Mouse (Mus musculus) left cerebral cortex, adult 2 months (tissue): ENCODE measurements around the gene Ndufab1. TPM values are rescaled to one million over a fixed set of nuclear protein-coding genes. Genes with fewer than 3 reads are reported as not detected.
"Not testable (repeated sequence)": the region's sequence is repeated elsewhere in the genome, so short reads cannot be mapped to it uniquely, and the experiment has no call there.

ENCODE experiments used
- DNase-seq, 2 experiments: peaks; one replicate each; pipeline ENCODE4 v3.0.0; 2021 to 2022; ENCODE audit warnings: low spot score in 2 of 2, mixed read lengths in 1 of 2; ENCODE audit errors: extremely low spot score in 1 of 2
- H3K27ac ChIP-seq: fragments of 200-600 bp; 2 replicates; pipeline ENCODE4 v1.8.1; 2022
- H3K4me3 ChIP-seq: fragments of 200-600 bp; 2 replicates; pipeline ENCODE4 v1.8.1; 2022
- CTCF ChIP-seq: fragments of 200-600 bp; IDR thresholded peaks from 2 replicates; pipeline ENCODE4 v1.8.1; 2022; ENCODE audit warnings: antibody characterized with exemption, mild to moderate bottlenecking, moderate library complexity
- intact Hi-C: fragments of 180-260 bp; cut with DNase I; formaldehyde crosslinking; loops from one replicate; pipeline ENCODE4 v1.15.1; 2025
- long read RNA-seq, 2 experiments: library from polyadenylated mRNA; stranded (forward); transcript quantifications; one replicate each; pipeline ENCODE4 v2.0.0; 2021; ENCODE audit warnings: borderline mapping rate in 2 of 2
- total RNA-seq, 2 experiments: library from RNA; stranded (reverse); gene quantifications; 2 replicates each; pipeline ENCODE4 v1.2.3; 2021

Gene Ndufab1
- total RNA-seq, result 100 to 1,000 TPM; 260 to 276 TPM
- long read RNA-seq, experiment 1, transcript Ndufab1-201 (5 exons, 3,479 nt), result minor isoform, 5 of 116 reads
- long read RNA-seq, experiment 1, transcript Ndufab1-203 (5 exons, 1,416 nt), result major isoform, 96 of 116 reads
- long read RNA-seq, experiment 1, partial matches to known transcripts, result 0 of 116 reads
- long read RNA-seq, experiment 1, other reads (novel, unspliced or antisense), result 15 of 116 reads
- long read RNA-seq, experiment 2, transcript Ndufab1-201 (5 exons, 3,479 nt), result minor isoform, 8 of 83 reads
- long read RNA-seq, experiment 2, transcript Ndufab1-203 (5 exons, 1,416 nt), result major isoform, 59 of 83 reads
- long read RNA-seq, experiment 2, partial matches to known transcripts, result 3 of 83 reads
- long read RNA-seq, experiment 2, other reads (novel, unspliced or antisense), result 13 of 83 reads

GRCm38 (mm10) chr7:122101747-122102244 lies at the start of gene Ndufab1:
Gene Ndufab1, minus strand, starts transcription at chr7:122101886.
- peak; percentile 88 to 89 for DNase-seq
- Histone ChIP-seq H3K27ac (peak within 1 kb of the TSS; percentile 91), H3K4me3 (peak within 1 kb of the TSS; percentile 83)
- intact Hi-C loops, result no loop called here
- TF ChIP-seq CTCF, result peak; percentile 87

- DNase-seq, result no peak
- intact Hi-C loops, result no loop called here
- Histone ChIP-seq H3K27ac (no peak overlapping the region), H3K4me3 (no peak overlapping the region)
- TF ChIP-seq CTCF, result no peak
These were observed 39.3 kb upstream of the Ndufab1 start for GRCm38 (mm10) chr7:122140991-122141390.

- Histone ChIP-seq H3K4me3 (no peak overlapping the region), H3K27ac (no peak overlapping the region)
- no peak for TF ChIP-seq CTCF
- DNase-seq, result no peak
- intact Hi-C loops, result no loop called here
These were observed 36.5 kb upstream of the Ndufab1 start for GRCm38 (mm10) chr7:122138190-122138589.

- intact Hi-C loops, result no loop called here
- TF ChIP-seq CTCF, result no peak
- Histone ChIP-seq H3K27ac (no peak overlapping the region), H3K4me3 (no peak overlapping the region)
- no peak for DNase-seq
These were observed 35.4 kb upstream of the Ndufab1 start for GRCm38 (mm10) chr7:122137071-122137470.

- no peak overlapping the region for H3K4me3 ChIP-seq
- intact Hi-C loops, result no loop called here
- DNase-seq, result no peak
- peak; percentile 43 for TF ChIP-seq CTCF
- H3K27ac ChIP-seq, result no peak overlapping the region
These were observed 33.4 kb upstream of the Ndufab1 start for GRCm38 (mm10) chr7:122135070-122135469.

- Histone ChIP-seq H3K27ac (peak overlapping the region; percentile 89), H3K4me3 (peak overlapping the region; percentile 99)
- no peak for TF ChIP-seq CTCF
- intact Hi-C loops, result no loop called here
- DNase-seq, result no peak
These were observed 31.6 kb upstream of the Ndufab1 start for GRCm38 (mm10) chr7:122133338-122133625.

GRCm38 (mm10) chr7:122132497-122133337 lies 31.0 kb upstream of the Ndufab1 start, which contains the start of the genes Palb2 and Dctn5:
Gene Palb2, minus strand, starts transcription at chr7:122132985.
Gene Dctn5, plus strand, starts transcription at chr7:122133041.
- Histone ChIP-seq H3K27ac (peak within 1 kb of the TSS; percentile 89), H3K4me3 (peak within 1 kb of the TSS; percentile 99)
- intact Hi-C loops, result no loop called here
- peak; percentile 96 to 99 for DNase-seq
- no peak for TF ChIP-seq CTCF

GRCm38 (mm10) chr7:122131834-122132233 lies 30.1 kb upstream of the Ndufab1 start:
- Histone ChIP-seq H3K27ac (no peak overlapping the region), H3K4me3 (no peak overlapping the region)
- DNase-seq, result no peak
- no peak for TF ChIP-seq CTCF
- intact Hi-C loops, result no loop called here

GRCm38 (mm10) chr7:122126946-122127345 lies 25.3 kb upstream of the Ndufab1 start:
- no peak for DNase-seq
- Histone ChIP-seq H3K4me3 (no peak overlapping the region), H3K27ac (no peak overlapping the region)
- no peak for TF ChIP-seq CTCF
- intact Hi-C loops, result no loop called here

- no peak for DNase-seq
- H3K4me3 ChIP-seq, result no peak overlapping the region
- intact Hi-C loops, result no loop called here
- H3K27ac ChIP-seq, result no peak overlapping the region
- peak; percentile 9 for TF ChIP-seq CTCF
These were observed 23.9 kb upstream of the Ndufab1 start for GRCm38 (mm10) chr7:122125636-122126035.

GRCm38 (mm10) chr7:122123518-122123917 lies 21.8 kb upstream of the Ndufab1 start:
- DNase-seq, result no peak
- Histone ChIP-seq H3K27ac (no peak overlapping the region), H3K4me3 (no peak overlapping the region)
- intact Hi-C loops, result no loop called here
- TF ChIP-seq CTCF, result no peak

GRCm38 (mm10) chr7:122108206-122108605 lies 6.5 kb upstream of the Ndufab1 start:
- DNase-seq, result no peak
- intact Hi-C loops, result no loop called here
- no peak for TF ChIP-seq CTCF
- no peak overlapping the region for H3K27ac ChIP-seq
- H3K4me3 ChIP-seq, result no peak overlapping the region

- peak overlapping the region; percentile 91 for H3K27ac ChIP-seq
- intact Hi-C loops, DNase-seq: not testable (repeated sequence)
- peak overlapping the region; percentile 83 for H3K4me3 ChIP-seq
These were observed 506 bp downstream of the Ndufab1 start for GRCm38 (mm10) chr7:122101014-122101746.
